Mouse (Mus musculus): Measurements from ENCODE around the gene P4hb. TPM values are rescaled to one million over a fixed set of nuclear protein-coding genes. Genes with fewer than 3 reads are reported as not detected.

The P4hb gene
- polyA plus RNA-seq, 1 experiment = 23.2 TPM

DNA sequence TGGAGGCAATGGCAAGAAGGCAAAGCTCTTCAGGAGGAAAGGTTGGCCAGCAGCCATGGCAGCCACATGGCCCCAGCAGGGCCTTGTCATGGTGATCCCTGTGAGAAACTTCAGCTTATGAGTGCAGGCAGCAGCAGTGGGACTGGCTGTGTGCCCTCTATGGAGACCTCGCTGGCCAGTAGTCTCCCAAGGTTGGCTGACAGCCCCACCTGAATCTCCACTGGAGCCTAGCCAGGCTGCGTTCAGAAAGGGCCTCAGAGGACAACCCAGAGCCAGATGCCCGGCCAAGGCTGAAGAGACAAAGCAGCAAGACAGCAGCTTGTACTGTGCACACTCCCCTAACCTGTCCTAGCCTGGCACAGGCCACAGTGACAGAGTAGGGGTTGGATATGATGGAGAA, 34.6 kb downstream of the P4hb start:
- no peaks in the 10 kb centered on the region for H3K9me3 ChIP-seq (ENCODE audit: control insufficient read depth, low read length)
- no peak overlapping the region for H3K4me3 ChIP-seq (replicated peaks)
- TF ChIP-seq GATA1 (IDR thresholded peaks at IDR 0.05; ENCODE audit: low read length) (no peak), TAL1 (IDR thresholded peaks at IDR 0.05; ENCODE audit: low read length) (no peak)
- peaks cover 9% of the 10 kb centered on the region for H3K4me1 ChIP-seq (ENCODE audit: control insufficient read depth)
- H3K36me3 ChIP-seq (ENCODE audit: control insufficient read depth) = peaks cover 13% of the 10 kb centered on the region
- H3K27me3 ChIP-seq (ENCODE audit: control insufficient read depth) = peaks cover 22% of the 10 kb centered on the region

DNA sequence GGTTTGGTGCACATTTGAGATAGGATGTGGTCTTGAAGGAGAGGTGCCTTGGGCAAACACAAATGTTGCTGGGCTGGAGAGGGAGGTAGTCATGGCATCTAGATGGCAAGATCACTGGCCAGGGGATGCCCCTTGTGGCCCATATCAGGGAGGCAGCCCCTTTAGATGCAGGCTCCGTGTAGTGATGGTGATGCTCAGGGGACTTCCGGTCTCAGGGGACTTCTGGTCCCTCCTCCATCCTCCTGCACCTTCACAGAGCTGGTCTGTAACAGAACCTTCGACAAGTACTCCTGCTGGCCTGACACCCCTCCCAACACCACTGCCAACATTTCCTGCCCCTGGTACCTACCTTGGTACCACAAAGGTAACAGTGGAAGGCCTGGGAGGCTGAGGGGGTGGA, 37.2 kb downstream of the P4hb start:
- Histone ChIP-seq H3K27me3 (ENCODE audit: control insufficient read depth) (peaks cover 49% of the 10 kb centered on the region), H3K4me3 (replicated peaks) (no peak overlapping the region), H3K9me3 (ENCODE audit: control insufficient read depth, low read length) (peaks cover 5% of the 10 kb centered on the region; the same call in 1 of the 2 replicates), H3K36me3 (ENCODE audit: control insufficient read depth) (peaks cover 2% of the 10 kb centered on the region; the same call in 1 of the 2 replicates), H3K4me1 (ENCODE audit: control insufficient read depth) (peaks cover 10% of the 10 kb centered on the region)
- no peak for TF ChIP-seq GATA1 (IDR thresholded peaks at IDR 0.05; ENCODE audit: low read length)
- TF ChIP-seq TAL1 (IDR thresholded peaks at IDR 0.05; ENCODE audit: low read length) = no peak

DNA sequence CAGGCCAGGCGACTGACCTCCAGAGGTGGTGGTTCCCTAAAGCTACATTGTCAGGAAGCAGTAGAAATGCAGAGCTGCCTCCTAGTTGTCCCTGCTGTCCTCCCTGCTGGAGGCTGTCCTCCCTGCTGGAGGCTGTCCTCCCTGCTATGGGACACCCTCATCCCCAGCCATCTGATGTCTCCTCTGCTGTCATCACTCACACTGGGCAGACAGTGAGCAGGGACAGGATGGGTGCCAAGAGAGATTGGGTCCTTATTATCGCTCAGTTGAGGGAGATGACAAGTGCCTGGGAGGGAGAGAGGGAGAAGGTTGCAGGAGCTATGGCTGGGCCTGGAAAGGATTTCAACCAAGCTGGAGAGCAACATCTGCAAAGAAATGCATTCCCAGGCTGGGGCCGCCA, 37.9 kb downstream of the P4hb start:
- TF ChIP-seq TAL1 (IDR thresholded peaks at IDR 0.05; ENCODE audit: low read length) (no peak), GATA1 (IDR thresholded peaks at IDR 0.05; ENCODE audit: low read length) (no peak)
- Histone ChIP-seq H3K4me3 (replicated peaks) (no peak overlapping the region), H3K9me3 (ENCODE audit: control insufficient read depth, low read length) (peaks cover 9% of the 10 kb centered on the region; the same call in 1 of the 2 replicates), H3K27me3 (ENCODE audit: control insufficient read depth) (peaks cover 55% of the 10 kb centered on the region), H3K4me1 (ENCODE audit: control insufficient read depth) (peaks cover 12% of the 10 kb centered on the region), H3K36me3 (ENCODE audit: control insufficient read depth) (peaks cover 2% of the 10 kb centered on the region; the same call in 1 of the 2 replicates)

DNA sequence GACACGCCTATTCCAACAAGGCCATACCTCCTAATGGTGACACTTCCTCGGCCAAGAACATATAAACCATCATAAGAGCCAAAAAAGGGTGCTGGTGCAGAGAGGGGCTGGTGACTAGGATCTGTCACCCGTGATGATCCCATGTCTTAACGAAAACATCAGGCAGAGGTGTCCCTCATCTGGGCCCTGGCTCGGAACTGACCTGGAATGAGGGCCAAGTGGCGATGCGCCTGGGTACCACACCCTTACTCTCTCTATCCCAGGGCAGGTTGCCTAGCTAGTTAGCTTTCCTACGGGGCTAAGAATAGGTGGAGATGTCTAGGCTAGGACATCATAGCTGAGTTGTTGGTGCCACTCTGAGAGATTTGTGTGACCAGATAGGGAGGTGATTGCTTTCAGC, 39.0 kb downstream of the P4hb start:
- peaks cover 6% of the 10 kb centered on the region for H3K4me1 ChIP-seq (ENCODE audit: control insufficient read depth)
- H3K9me3 ChIP-seq (ENCODE audit: control insufficient read depth, low read length) = peaks cover 9% of the 10 kb centered on the region; the same call in 1 of the 2 replicates
- peaks cover 2% of the 10 kb centered on the region; the same call in 1 of the 2 replicates for H3K36me3 ChIP-seq (ENCODE audit: control insufficient read depth)
- no peak overlapping the region for H3K4me3 ChIP-seq (replicated peaks)
- peaks cover 66% of the 10 kb centered on the region for H3K27me3 ChIP-seq (ENCODE audit: control insufficient read depth)
- no peak for TF ChIP-seq GATA1 (IDR thresholded peaks at IDR 0.05; ENCODE audit: low read length)
- no peak for TF ChIP-seq TAL1 (IDR thresholded peaks at IDR 0.05; ENCODE audit: low read length)

- no peak overlapping the region for H3K4me3 ChIP-seq (replicated peaks)
These were observed 41.4 kb downstream of the P4hb start for GRCm38 (mm10) chr11:120531646-120532045.

DNA sequence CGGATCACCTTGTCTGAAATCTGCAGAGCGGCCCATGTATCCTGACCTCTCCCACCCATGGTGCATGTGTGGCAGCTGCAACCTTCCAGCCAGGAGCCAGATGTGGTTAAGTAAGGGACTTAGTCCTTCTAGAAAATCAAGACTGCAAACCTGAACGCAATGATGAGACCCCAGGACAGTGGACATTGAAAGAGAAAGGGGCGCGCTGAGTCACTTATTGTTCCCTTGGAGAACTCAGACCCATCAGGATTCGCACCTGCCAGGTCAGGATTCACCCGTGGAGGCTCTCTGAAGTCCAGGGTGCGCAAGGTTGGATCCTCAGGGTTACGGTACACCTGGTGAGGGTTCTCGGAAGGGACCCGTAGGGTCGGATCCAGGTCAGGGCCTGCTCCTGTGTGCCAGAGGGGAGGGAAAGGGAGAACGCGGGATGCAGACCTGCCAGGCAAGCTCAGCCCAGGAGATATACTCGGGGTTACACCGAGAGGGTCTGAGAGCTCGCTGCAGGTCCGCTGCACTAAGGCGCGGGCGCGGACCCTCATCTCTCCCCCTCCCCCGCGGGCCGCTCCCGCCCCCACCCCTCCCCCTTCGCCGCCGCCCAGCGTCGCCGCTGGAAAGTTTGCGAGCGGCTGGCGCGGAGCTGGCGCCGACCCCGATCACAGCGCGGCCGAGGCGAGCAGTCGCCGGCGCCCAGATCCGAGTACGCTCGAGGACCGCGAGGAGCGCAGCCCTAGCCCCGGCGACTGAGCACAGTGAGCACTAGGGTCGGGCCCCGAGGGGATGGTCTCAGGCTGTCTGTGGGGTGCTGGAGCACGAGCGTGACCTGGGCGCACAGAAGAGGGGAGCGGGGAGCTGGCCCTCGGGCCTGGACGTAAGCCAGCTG, 42.7 kb downstream of the P4hb start, which contains the start of gene Gcgr:
Gene Gcgr, plus strand, starts transcription at position 615 of the 880 bp plus-strand sequence.
- peaks cover 10% of the 10 kb centered on the region for H3K4me1 ChIP-seq (ENCODE audit: control insufficient read depth)
- H3K27me3 ChIP-seq (ENCODE audit: control insufficient read depth) = peaks cover 81% of the 10 kb centered on the region
- TF ChIP-seq TAL1 (IDR thresholded peaks at IDR 0.05; ENCODE audit: low read length) (no peak), GATA1 (IDR thresholded peaks at IDR 0.05; ENCODE audit: low read length) (no peak)
- peak within 1 kb of the TSS; percentile 50 for H3K4me3 ChIP-seq (replicated peaks)
- peaks cover 9% of the 10 kb centered on the region; the same call in 1 of the 2 replicates for H3K9me3 ChIP-seq (ENCODE audit: control insufficient read depth, low read length)
- no peaks in the 10 kb centered on the region; the same call in 1 of the 2 replicates for H3K36me3 ChIP-seq (ENCODE audit: control insufficient read depth)

More at GRCm38 (mm10) chr11:120531646-120532045, 41.4 kb downstream of the P4hb start:
- TF ChIP-seq TAL1 (IDR thresholded peaks at IDR 0.05; ENCODE audit: low read length) (no peak), GATA1 (IDR thresholded peaks at IDR 0.05; ENCODE audit: low read length) (no peak)
- peaks cover 9% of the 10 kb centered on the region; the same call in 1 of the 2 replicates for H3K9me3 ChIP-seq (ENCODE audit: control insufficient read depth, low read length)
- peaks cover 84% of the 10 kb centered on the region for H3K27me3 ChIP-seq (ENCODE audit: control insufficient read depth)
- H3K36me3 ChIP-seq (ENCODE audit: control insufficient read depth) = peaks cover 2% of the 10 kb centered on the region; the same call in 1 of the 2 replicates
- peaks cover 10% of the 10 kb centered on the region for H3K4me1 ChIP-seq (ENCODE audit: control insufficient read depth)

DNA sequence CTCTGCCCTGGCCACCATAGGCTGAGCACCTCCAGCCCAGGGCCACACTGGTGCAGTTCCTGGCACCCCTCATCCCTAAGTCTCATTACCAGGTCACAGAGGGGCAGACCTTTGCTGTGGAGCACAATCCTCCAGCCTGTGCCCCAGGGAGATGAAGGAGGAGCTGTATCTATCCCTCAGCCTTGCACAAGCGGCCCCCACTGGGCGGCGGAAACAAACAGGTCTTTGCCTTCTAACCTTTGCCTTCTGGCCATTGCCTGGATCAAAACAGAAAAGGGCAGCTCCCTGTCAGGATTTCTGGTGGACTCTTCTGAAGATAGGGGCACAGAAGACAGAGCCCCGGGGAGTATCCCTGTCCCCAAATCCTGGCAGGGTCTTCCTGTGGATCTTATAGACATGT, 44.1 kb downstream of the P4hb start:
- peaks cover 10% of the 10 kb centered on the region for H3K4me1 ChIP-seq (ENCODE audit: control insufficient read depth)
- no peaks in the 10 kb centered on the region for H3K36me3 ChIP-seq (ENCODE audit: control insufficient read depth)
- TF ChIP-seq GATA1 (IDR thresholded peaks at IDR 0.05; ENCODE audit: low read length) = no peak
- no peak for TF ChIP-seq TAL1 (IDR thresholded peaks at IDR 0.05; ENCODE audit: low read length)
- peaks cover 66% of the 10 kb centered on the region for H3K27me3 ChIP-seq (ENCODE audit: control insufficient read depth)
- peaks cover 9% of the 10 kb centered on the region; the same call in 1 of the 2 replicates for H3K9me3 ChIP-seq (ENCODE audit: control insufficient read depth, low read length)
- H3K4me3 ChIP-seq (replicated peaks) = no peak overlapping the region

GRCm38 (mm10) chr11:120527690-120528354, 45.2 kb downstream of the P4hb start:
- peaks cover 56% of the 10 kb centered on the region for H3K27me3 ChIP-seq (ENCODE audit: control insufficient read depth)
- no peak overlapping the region for H3K4me3 ChIP-seq (replicated peaks)

DNA sequence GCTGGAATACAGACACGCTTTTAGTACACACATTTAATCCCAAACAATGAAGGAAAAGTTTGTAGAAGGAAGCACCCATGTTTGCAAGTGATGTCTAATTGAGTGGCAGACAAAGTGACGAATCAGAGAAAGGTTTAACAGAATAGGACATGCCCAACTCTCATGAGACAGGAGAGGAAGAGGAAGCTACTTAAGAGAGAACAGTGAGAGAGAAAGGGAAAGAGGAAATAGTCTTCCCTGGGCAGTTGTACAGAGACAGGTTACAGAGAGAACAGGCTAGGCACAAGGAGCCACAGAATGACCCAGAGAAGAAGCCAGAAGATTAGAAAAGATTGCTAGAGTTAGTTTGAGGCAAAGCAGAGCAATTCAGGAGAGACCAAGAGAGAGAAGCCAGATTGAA, 47.1 kb downstream of the P4hb start:
- H3K27me3 ChIP-seq (ENCODE audit: control insufficient read depth) = peaks cover 37% of the 10 kb centered on the region
- H3K4me1 ChIP-seq (ENCODE audit: control insufficient read depth) = peaks cover 16% of the 10 kb centered on the region
- no peaks in the 10 kb centered on the region for H3K36me3 ChIP-seq (ENCODE audit: control insufficient read depth)
- TF ChIP-seq GATA1 (IDR thresholded peaks at IDR 0.05; ENCODE audit: low read length) = no peak
- no peak for TF ChIP-seq TAL1 (IDR thresholded peaks at IDR 0.05; ENCODE audit: low read length)
- H3K9me3 ChIP-seq (ENCODE audit: control insufficient read depth, low read length) = peaks cover 9% of the 10 kb centered on the region; the same call in 1 of the 2 replicates
- H3K4me3 ChIP-seq (replicated peaks) = no peak overlapping the region

More at GRCm38 (mm10) chr11:120527690-120528354, 45.2 kb downstream of the P4hb start:
- Histone ChIP-seq H3K36me3 (ENCODE audit: control insufficient read depth) (no peaks in the 10 kb centered on the region), H3K9me3 (ENCODE audit: control insufficient read depth, low read length) (peaks cover 9% of the 10 kb centered on the region; the same call in 1 of the 2 replicates), H3K4me1 (ENCODE audit: control insufficient read depth) (peaks cover 10% of the 10 kb centered on the region)
- TF ChIP-seq TAL1 (IDR thresholded peaks at IDR 0.05; ENCODE audit: low read length) (no peak), GATA1 (IDR thresholded peaks at IDR 0.05; ENCODE audit: low read length) (no peak)

Data from erythroblast, embryonic 14.5 days (primary cell).